Mouse (Mus musculus) myocyte (in vitro differentiated cells): ENCODE data around the gene Rcc2.

Experiments
- E2F4 ChIP-seq: IDR thresholded peaks from one replicate; pipeline ENCODE4 v1.6.1; 2011; ENCODE audit warnings: mild to moderate bottlenecking, control low read depth, moderate library complexity; ENCODE audit not compliant: insufficient read depth
- MAX ChIP-seq: IDR thresholded peaks from one replicate; pipeline ENCODE4 v1.6.1; 2011; ENCODE audit warnings: low read depth, mild to moderate bottlenecking, control low read depth
- POLR2A ChIP-seq: IDR thresholded peaks from one replicate; pipeline ENCODE4 v1.6.1; 2011; ENCODE audit warnings: low read depth, mild to moderate bottlenecking, control low read depth, moderate library complexity; ENCODE audit not compliant: insufficient read length
- POLR2AphosphoS2 ChIP-seq: IDR thresholded peaks from one replicate; pipeline ENCODE4 v1.6.1; 2011; ENCODE audit warnings: low read depth, control low read depth; ENCODE audit not compliant: insufficient read length
- SRF ChIP-seq: IDR thresholded peaks from one replicate; pipeline ENCODE4 v1.6.1; 2011; ENCODE audit warnings: low read depth; ENCODE audit not compliant: control insufficient read depth, insufficient read length
- TCF12 ChIP-seq: IDR thresholded peaks from one replicate; pipeline ENCODE4 v1.6.1; 2011; ENCODE audit warnings: mild to moderate bottlenecking, control low read depth; ENCODE audit not compliant: poor library complexity, insufficient read depth, severe bottlenecking
- USF1 ChIP-seq: IDR thresholded peaks from one replicate; pipeline ENCODE4 v1.6.1; 2011; ENCODE audit warnings: low read depth, mild to moderate bottlenecking, control low read depth, moderate library complexity

DNA sequence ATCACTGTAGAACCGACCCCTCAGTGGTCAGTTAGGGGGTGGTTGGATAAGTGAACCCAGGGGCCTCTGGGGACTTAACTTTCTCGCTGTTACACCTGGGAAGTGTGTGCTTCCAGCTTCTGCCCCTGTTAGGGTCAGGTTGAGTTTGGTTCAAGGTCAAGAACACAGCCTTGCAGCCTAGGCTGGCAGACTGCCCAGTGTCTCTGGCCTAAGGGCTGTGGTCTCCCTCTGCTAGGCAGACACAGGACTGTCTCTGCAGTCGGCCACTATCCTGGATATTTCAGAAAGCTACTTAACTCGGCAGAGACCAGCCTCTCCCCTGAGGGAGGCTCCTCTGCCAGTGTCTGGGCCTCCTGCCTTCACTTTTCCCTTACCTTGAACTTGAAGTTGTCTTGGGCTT lies 3.8 kb downstream of the Rcc2 start:
- TF ChIP-seq POLR2A (no peak), E2F4 (no peak), TCF12 (no peak), POLR2AphosphoS2 (no peak), SRF (no peak), MAX (no peak), USF1 (no peak)
